Mouse (Mus musculus) MEL (cell line): ENCODE results near the gene Tinf2.

Source experiments
- CTCF ChIP-seq, 3 experiments: IDR thresholded peaks in 2 of 3; conservative IDR thresholded peaks in 1 of 3; 2 replicates each; pipeline ENCODE4 v1.5.1; 2011 to 2012; ENCODE audit warnings: low read length in 3 of 3, low read depth in 2 of 3, mild to moderate bottlenecking in 2 of 3, improper control_type of control experiment in 1 of 3, inconsistent platforms in 1 of 3, mixed read lengths in 1 of 3, moderate library complexity in 1 of 3; ENCODE audit not compliant: control insufficient read depth in 1 of 3, insufficient read depth in 1 of 3, poor library complexity in 1 of 3, severe bottlenecking in 1 of 3
- EP300 ChIP-seq, 2 experiments: IDR thresholded peaks; 2 replicates each; pipeline ENCODE4 v1.6.1; 2011; ENCODE audit warnings: improper control_type of control experiment in 2 of 2, low read length in 2 of 2, low read depth in 1 of 2, mild to moderate bottlenecking in 1 of 2
- MAFK ChIP-seq: IDR thresholded peaks from 2 replicates; pipeline ENCODE4 v1.6.1; 2011; ENCODE audit warnings: low read depth, mild to moderate bottlenecking, low read length, improper control_type of control experiment, borderline replicate concordance
- MAX ChIP-seq: IDR thresholded peaks from 2 replicates; pipeline ENCODE4 v1.6.1; 2011; ENCODE audit warnings: low read length, improper control_type of control experiment
- POLR2A ChIP-seq, 2 experiments: IDR thresholded peaks; 2 replicates each; pipeline ENCODE4 v1.6.1; 2011 to 2012; ENCODE audit warnings: low read length in 2 of 2, mild to moderate bottlenecking in 2 of 2, control low read depth in 1 of 2, improper control_type of control experiment in 1 of 2, low read depth in 1 of 2, moderate library complexity in 1 of 2; ENCODE audit not compliant: control insufficient read depth in 1 of 2, insufficient read depth in 1 of 2, poor library complexity in 1 of 2
- SIN3A ChIP-seq: IDR thresholded peaks from 2 replicates; pipeline ENCODE4 v1.6.1; 2012; ENCODE audit warnings: low read length, improper control_type of control experiment, inconsistent platforms
- TAL1 ChIP-seq: IDR thresholded peaks from 2 replicates; pipeline ENCODE4 v1.6.1; 2012; ENCODE audit warnings: mild to moderate bottlenecking, inconsistent platforms, low read length, moderate library complexity, mixed read lengths

- TF ChIP-seq POLR2A (IDR thresholded peaks at IDR 0.05; ENCODE audit: control insufficient read depth in 1 of 2, insufficient read depth in 1 of 2, low read depth in 1 of 2, low read length in 2 of 2, poor library complexity in 1 of 2), result no peak; a peak in 1 of 4 replicates
- no peak for TF ChIP-seq MAX
- TF ChIP-seq SIN3A, result no peak
- no peak for TF ChIP-seq CTCF (IDR thresholded peaks at IDR 0.05 in 2 of 3, conservative IDR thresholded peaks at IDR 0.05 in 1 of 3; ENCODE audit: control insufficient read depth in 1 of 3, insufficient read depth in 1 of 3, low read depth in 2 of 3, low read length in 3 of 3, poor library complexity in 1 of 3, severe bottlenecking in 1 of 3)
- no peak for TF ChIP-seq EP300 (IDR thresholded peaks at IDR 0.05; ENCODE audit: low read depth in 1 of 2, low read length in 2 of 2)
- no peak for TF ChIP-seq TAL1
- no peak for TF ChIP-seq MAFK
Observed at GRCm38 (mm10) chr14:55671486-55671832, 10.2 kb downstream of the Tinf2 start.
